Mouse (Mus musculus): ENCODE measurements at regions not wholly inside any gene's neighbourhood (a gene's known extent, or its start where the extent isn't known, plus 50 kb on each side); places are given as distances from the start of the nearest gene placed in this dataset.

DNA sequence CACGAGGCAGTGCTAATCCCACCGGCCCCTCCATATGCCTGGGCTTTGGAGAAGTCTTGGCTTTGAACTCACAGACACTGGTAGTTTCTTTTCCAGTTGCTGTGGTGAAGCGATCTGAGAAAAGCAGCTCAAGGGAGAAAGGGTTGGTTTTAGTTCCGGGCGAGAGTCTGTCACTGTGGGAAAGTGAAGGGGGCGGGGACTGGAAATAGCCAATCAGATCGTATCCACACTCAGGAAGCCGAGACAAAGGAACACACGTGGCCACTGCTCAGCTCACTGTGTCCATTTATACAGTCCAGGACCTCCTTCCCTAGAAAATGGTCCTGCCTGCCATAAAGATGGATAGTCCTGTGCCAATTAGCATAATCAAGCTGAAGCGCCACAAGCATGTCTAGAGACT lies 57.2 kb upstream of the Tgfbr2 start:
- DNase-seq (ENCODE audit: extremely low spot score, low spot score) = no peak

- DNase-seq (ENCODE audit: extremely low spot score, low spot score) = no peak
Observed at GRCm38 (mm10) chr9:116231351-116232311, 56.5 kb upstream of the Tgfbr2 start.

DNA sequence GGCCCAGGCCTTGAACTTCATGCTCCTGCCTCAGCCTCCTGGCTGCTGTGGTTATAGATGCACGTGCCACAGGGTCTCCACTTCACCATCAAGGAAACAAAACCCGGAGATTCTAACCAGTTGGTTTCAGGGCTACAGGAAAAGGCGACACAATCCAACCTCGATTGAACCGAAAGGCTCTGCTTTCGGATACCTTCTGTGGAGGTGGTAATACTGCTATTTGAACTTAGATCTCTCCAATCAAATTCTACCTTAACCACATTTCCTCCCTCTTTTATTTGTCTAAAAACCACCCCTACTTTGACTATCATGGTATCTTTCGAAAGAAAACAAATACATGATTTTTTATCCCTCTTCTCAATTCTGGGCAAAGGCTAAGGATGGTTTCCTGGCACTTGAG lies 55.2 kb upstream of the Tgfbr2 start:
- no peak for DNase-seq (ENCODE audit: extremely low spot score, low spot score)

DNA sequence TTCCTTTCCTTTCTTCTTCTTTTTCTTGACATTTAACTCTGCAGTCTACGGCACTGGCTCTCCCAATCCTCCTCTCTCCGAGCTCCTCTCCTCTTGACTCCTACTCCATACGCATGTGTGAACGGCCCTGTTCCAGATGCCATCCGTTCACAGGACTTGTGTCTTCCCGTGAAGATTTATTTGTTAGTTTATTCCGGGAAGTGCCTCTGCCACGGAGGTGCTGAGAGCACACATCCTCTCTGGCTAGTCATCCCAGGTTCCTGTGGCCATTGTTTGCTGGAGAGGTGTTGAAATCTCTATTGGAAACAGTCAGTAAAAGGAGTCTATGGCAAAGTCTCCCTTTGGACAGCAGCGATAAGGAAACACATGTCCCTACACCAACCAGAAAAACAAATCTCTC lies 53.3 kb upstream of the Tgfbr2 start:
- no peak for DNase-seq (ENCODE audit: extremely low spot score, low spot score)

GRCm38 (mm10) chr9:116227738-116228137 lies 52.6 kb upstream of the Tgfbr2 start:
- DNase-seq (ENCODE audit: extremely low spot score, low spot score) = no peak
